ENCODE assay signal across 10 mouse cellular contexts in the genomic region with DNA sequence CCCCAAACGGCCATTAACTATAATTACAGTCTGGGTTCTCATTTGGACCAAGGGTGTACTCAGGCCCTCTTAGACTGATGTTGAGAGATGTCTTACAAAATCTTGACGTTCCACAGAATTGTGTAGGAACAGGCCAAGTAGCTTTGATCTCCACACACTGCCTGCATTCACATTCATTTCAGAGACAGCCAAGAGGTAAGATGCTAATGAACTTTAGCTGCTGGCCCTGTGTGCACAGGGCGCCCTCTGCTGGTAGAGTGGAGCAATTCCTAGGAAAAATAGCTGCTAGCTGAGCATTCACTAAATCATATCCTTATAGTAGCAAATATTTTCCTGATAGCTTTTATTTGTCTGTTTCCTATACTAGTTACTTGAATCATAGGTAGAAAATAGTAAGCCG. TPM values are rescaled to one million over a fixed set of nuclear protein-coding genes. Genes with fewer than 3 reads are reported as not detected.
DNase-seq lines count a peak whose midpoint lies in the region; ATAC-seq and TF ChIP-seq lines count a peak whose summit lies in the region.
"Had no signal": no experiment of that assay in that cellular context is flagged by ENCODE, and none has a peak within 500 bp of the region (broad histone marks: within the 10 kb centered on the region; RNA-seq: fewer than 3 reads in every experiment).

No protein-coding gene starts in this region.

- H3K9ac ChIP-seq in midbrain, embryonic 16.5 days (ENCODE audit: low read depth, low read length), result no peak overlapping the region
- H3K9ac ChIP-seq: embryonic facial prominence, embryonic 13.5 days had no signal

- TF ChIP-seq CTCF in left cerebral cortex, adult 2 months (IDR thresholded peaks at IDR 0.05), result peak; percentile 98

- H3K9me3 ChIP-seq in midbrain, embryonic 10.5 days (replicated peaks), result no peaks in the 10 kb centered on the region
- no peaks in the 10 kb centered on the region for H3K9me3 ChIP-seq in midbrain, embryonic 16.5 days (replicated peaks; ENCODE audit: control insufficient read depth, low read length, poor library complexity, severe bottlenecking)
- H3K9me3 ChIP-seq: embryonic facial prominence, embryonic 13.5 days had no signal

- ATAC-seq in midbrain, embryonic 16.5 days, result no peak
- ATAC-seq in erythroid progenitor cell, adult 5-6 weeks (replicated peaks; ENCODE audit: low FRiP score, poor library complexity, severe bottlenecking), result peak; percentile 78

- no peaks in the 10 kb centered on the region for H3K4me1 ChIP-seq in midbrain, embryonic 10.5 days
- H3K4me1 ChIP-seq in midbrain, embryonic 16.5 days (ENCODE audit: control insufficient read depth, insufficient read depth, low read length), result no peaks in the 10 kb centered on the region
- H3K4me1 ChIP-seq: embryonic facial prominence, embryonic 13.5 days had no signal

- DNase-seq in midbrain, embryonic 10.5 days (ENCODE audit: low spot score), result peak; percentile 55
- DNase-seq in brain, adult 2 months (ENCODE audit: low read depth, low spot score), result peak; percentile 83
- peak; percentile 69 to 71 for DNase-seq in heart, postnatal 36 days
- peak; percentile 70 to 71 for DNase-seq in left cerebral cortex, adult 2 months (ENCODE audit: extremely low spot score in 1 of 2, low spot score in 2 of 2)
- DNase-seq in naive thymus-derived CD4-positive, alpha-beta T cell, adult 2 months (ENCODE audit: low read depth), result peak; percentile 85
- DNase-seq in testis, postnatal 10 days (ENCODE audit: low spot score), result peak; percentile 76

- no peaks in the 10 kb centered on the region for H3K36me3 ChIP-seq in midbrain, embryonic 10.5 days
- no peaks in the 10 kb centered on the region for H3K36me3 ChIP-seq in midbrain, embryonic 16.5 days (ENCODE audit: control insufficient read depth, insufficient read depth, low read length)
- H3K36me3 ChIP-seq: embryonic facial prominence, embryonic 13.5 days had no signal

- H3K4me2 ChIP-seq in midbrain, embryonic 16.5 days (ENCODE audit: low read length), result no peak overlapping the region
- H3K4me2 ChIP-seq: embryonic facial prominence, embryonic 13.5 days had no signal

- intact Hi-C loops in heart, postnatal 36 days (cut with DNase I), result loop anchor here (1.0 to 10.0 kb wide), 3 partner anchors 176 to 473 kb away; a partner anchor contains a TSS
- intact Hi-C loops in left cerebral cortex, adult 2 months (cut with DNase I), result loop anchor here (1.0 to 10.0 kb wide), 4 partner anchors 176 to 950 kb away; no protein-coding TSS in a partner anchor

- no peak overlapping the region for H3K27ac ChIP-seq in midbrain, embryonic 10.5 days (replicated peaks)
- H3K27ac ChIP-seq in midbrain, embryonic 16.5 days (ENCODE audit: low read length), result no peak overlapping the region
- H3K27ac ChIP-seq in left cerebral cortex, adult 2 months, result no peak overlapping the region
- H3K27ac ChIP-seq: embryonic facial prominence, embryonic 13.5 days had no signal

- 23% methylated on average over 4 of the region's 4 CpGs for WGBS in midbrain, embryonic 10.5 days
- 24% methylated on average over 4 of the region's 4 CpGs for WGBS in midbrain, embryonic 16.5 days

- no peaks in the 10 kb centered on the region for H3K27me3 ChIP-seq in midbrain, embryonic 10.5 days (ENCODE audit: low read depth, poor library complexity, severe bottlenecking)
- no peaks in the 10 kb centered on the region for H3K27me3 ChIP-seq in midbrain, embryonic 16.5 days (ENCODE audit: control insufficient read depth, insufficient read depth, low read depth, low read length)
- H3K27me3 ChIP-seq: embryonic facial prominence, embryonic 13.5 days had no signal

- no peak overlapping the region for H3K4me3 ChIP-seq in midbrain, embryonic 10.5 days
- H3K4me3 ChIP-seq in midbrain, embryonic 16.5 days (ENCODE audit: low read depth, low read length), result no peak overlapping the region
- H3K4me3 ChIP-seq in left cerebral cortex, adult 2 months, result no peak overlapping the region
- H3K4me3 ChIP-seq: embryonic facial prominence, embryonic 13.5 days; myocyte had no signal

RNA-seq across cellular contexts. Expression of a gene that starts 30.8 kb away (rescaled TPM):
- polyA plus RNA-seq in midbrain, embryonic 10.5 days (2016; fragmentation: Nextera tagmentation; extraction: Ambion mirVana), result 71.2 and 91.2 TPM in 2 replicates
- polyA plus RNA-seq in midbrain, embryonic 16.5 days (2015; fragmentation: Nextera tagmentation; extraction: Ambion mirVana), result 28.8 and 38.8 TPM in 2 replicates
- 1.7 and 2.2 TPM in 2 replicates for total RNA-seq in erythroid progenitor cell, adult 5-6 weeks (2015; ENCODE audit: low replicate concordance)
- total RNA-seq in erythroid progenitor cell, adult 5-6 weeks (2017; ENCODE audit: low replicate concordance), result 3.3 and 3.8 TPM in 2 replicates
- total RNA-seq in heart, postnatal 36 days (2021), result 10 to 100 TPM; 12.2 to 14.0 TPM
- 10 to 100 TPM; 15.0 to 15.6 TPM for total RNA-seq in left cerebral cortex, adult 2 months (2021)
